Mouse (Mus musculus) heart, adult 2 months (tissue): ENCODE data around the gene Ces2f.

Experiments
- CTCF ChIP-seq: fragments of 200-600 bp; IDR thresholded peaks from 2 replicates; pipeline ENCODE4 v1.8.1; 2022; ENCODE audit warnings: antibody characterized with exemption, mild to moderate bottlenecking, moderate library complexity
- POLR2A ChIP-seq: fragments of 200-500 bp; IDR thresholded peaks from 2 replicates; pipeline ENCODE4 v1.6.1; 2011; ENCODE audit warnings: mild to moderate bottlenecking, low read depth, low read length, control low read depth; ENCODE audit not compliant: insufficient read depth

DNA sequence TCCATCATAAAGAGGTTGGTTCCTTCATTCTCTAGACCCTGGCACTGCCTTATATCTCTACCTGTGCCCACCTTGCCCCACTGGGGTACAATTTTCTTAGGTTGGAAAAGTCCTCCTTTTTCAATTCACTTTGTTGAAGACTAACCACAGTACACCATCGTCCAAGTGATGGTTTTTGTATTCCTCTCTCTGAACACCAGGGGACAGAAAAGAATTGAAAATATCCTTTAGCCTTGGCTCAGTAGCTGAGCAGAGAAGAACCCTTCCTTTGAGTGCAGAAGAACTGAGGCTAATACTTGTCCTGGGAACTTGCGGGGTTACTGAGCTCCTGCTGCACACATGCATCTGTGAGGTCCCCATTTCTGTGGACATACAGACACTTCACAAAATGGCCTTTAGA is 2.5 kb upstream of the Ces2f start:
- TF ChIP-seq CTCF (peak; percentile 58), POLR2A (no peak)
